Mouse (Mus musculus): Measurements from ENCODE around the gene Ehd4.

DNA sequence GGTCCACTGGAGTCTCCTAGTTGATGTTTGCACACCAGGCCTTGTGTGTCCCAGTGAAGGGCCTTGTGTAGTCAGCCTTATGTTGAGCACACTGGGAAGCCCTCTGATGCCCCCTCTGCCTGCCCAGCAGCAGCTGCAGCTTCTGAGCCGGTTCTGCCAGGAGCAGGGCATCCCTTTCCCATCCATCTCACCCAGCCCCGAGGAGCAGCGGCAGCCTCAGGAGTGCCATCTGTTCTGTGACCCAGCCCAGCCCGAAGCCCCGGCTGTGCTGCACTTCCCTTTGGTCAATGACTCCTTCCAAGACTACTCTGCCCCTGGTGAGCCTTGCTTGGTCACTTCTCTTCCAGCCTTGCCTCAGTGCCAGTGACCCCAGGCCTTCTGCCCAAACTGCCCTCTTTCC is 113.4 kb downstream of the Ehd4 start:
- TF ChIP-seq PAX5 (IDR thresholded peaks at IDR 0.05; ENCODE audit: low read length) (no peak), CTCF (conservative IDR thresholded peaks at IDR 0.05 in 1 of 2, IDR thresholded peaks at IDR 0.05 in 1 of 2; ENCODE audit: low read depth in 2 of 2, low read length in 2 of 2) (no peak), POLR2AphosphoS2 (IDR thresholded peaks at IDR 0.05; ENCODE audit: low read depth, low read length) (no peak), MAFK (IDR thresholded peaks at IDR 0.05; ENCODE audit: insufficient replicate concordance, low read length) (no peak), TCF12 (IDR thresholded peaks at IDR 0.05; ENCODE audit: low read depth, low read length) (no peak), POLR2A (IDR thresholded peaks at IDR 0.05; ENCODE audit: low read depth, low read length) (no peak), SMC3 (IDR thresholded peaks at IDR 0.05; ENCODE audit: low read depth, low read length) (no peak), RAD21 (IDR thresholded peaks at IDR 0.05; ENCODE audit: low read depth, low read length) (no peak), CHD2 (IDR thresholded peaks at IDR 0.05; ENCODE audit: low read length) (no peak), MYC (IDR thresholded peaks at IDR 0.05; ENCODE audit: low read depth, low read length) (no peak)

Data from CH12.LX (cell line).